In the genomic region with DNA sequence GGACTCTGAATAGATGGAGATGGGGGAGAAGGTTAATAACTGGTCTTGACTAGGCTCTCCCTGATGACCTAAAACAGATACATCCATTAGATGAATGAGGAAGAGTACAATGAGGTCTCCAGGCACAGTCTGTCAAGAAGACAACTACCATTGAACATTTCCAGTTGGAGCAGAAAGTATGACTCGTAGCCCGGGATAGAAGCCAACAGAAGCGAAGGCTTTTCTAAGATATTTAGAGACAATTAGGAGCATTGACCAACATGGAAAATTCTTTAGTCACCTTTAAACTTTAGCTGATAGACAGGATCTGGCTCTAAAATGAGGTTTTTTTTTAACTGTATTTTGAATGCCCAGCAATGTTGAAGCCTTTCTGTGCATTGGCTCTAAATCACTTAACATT, we compare ENCODE assay signal across 35 mouse cellular contexts. TPM values are rescaled to one million over a fixed set of nuclear protein-coding genes. Genes with fewer than 3 reads are reported as not detected.
DNase-seq lines count a peak whose midpoint lies in the region; ATAC-seq and TF ChIP-seq lines count a peak whose summit lies in the region.
"Had no signal": no experiment of that assay in that cellular context is flagged by ENCODE, and none has a peak within 500 bp of the region (broad histone marks: within the 10 kb centered on the region; RNA-seq: fewer than 3 reads in every experiment).

No protein-coding gene starts in this region.

- 80% methylated on average over 3 of the region's 3 CpGs for WGBS in heart, embryonic 11.5 days (ENCODE audit: insufficient replicate concordance)
- 79% methylated on average over 3 of the region's 3 CpGs for WGBS in lung, adult 2 months

- peak; percentile 24 for DNase-seq in adrenal gland, adult 2 months
- no peak for DNase-seq in adrenal gland, postnatal 4 days (ENCODE audit: low spot score in 2 of 2)
- DNase-seq in heart, adult 18-20 months: peak; percentile 11 to 21
- DNase-seq in lung, postnatal 14 days: peak; percentile 0
- DNase-seq in lung, adult 2 months: no peak
- DNase-seq in fibroblast of lung, adult 2 months (ENCODE audit: low read depth): peak; percentile 2
- no peak for DNase-seq in cerebellum, postnatal 10 days
- DNase-seq: cerebellum, adult 8-10 months; cerebellum, postnatal 36 days; gastrocnemius, postnatal 14 days; kidney, adult 11 months; kidney, postnatal 25 days; lung, postnatal 4 days; right cerebral cortex, adult 18-20 months; spleen, adult 18-20 months; thymus, postnatal 14 days had no signal

- no peak overlapping the region for H3K9ac ChIP-seq in heart, embryonic 11.5 days (ENCODE audit: low read depth, low read length)
- H3K9ac ChIP-seq: heart, embryonic 15.5 days; hindbrain, embryonic 15.5 days; kidney, embryonic 15.5 days; limb, embryonic 13.5 days; midbrain, embryonic 12.5 days; neural tube, embryonic 12.5 days had no signal

- no peak overlapping the region for H3K4me2 ChIP-seq in heart, embryonic 11.5 days
- H3K4me2 ChIP-seq: heart, embryonic 15.5 days; hindbrain, embryonic 15.5 days; kidney, embryonic 15.5 days; limb, embryonic 13.5 days; liver, embryonic 11.5 days; midbrain, embryonic 12.5 days; neural tube, embryonic 12.5 days had no signal

- no peak overlapping the region for H3K4me3 ChIP-seq in heart, embryonic 11.5 days (ENCODE audit: low read depth, low read length)
- no peak overlapping the region for H3K4me3 ChIP-seq in lung, adult 2 months (replicated peaks; ENCODE audit: extremely low read depth, low read depth, low read length)
- H3K4me3 ChIP-seq: heart, embryonic 15.5 days; hindbrain, embryonic 10.5 days; hindbrain, embryonic 15.5 days; kidney, embryonic 15.5 days; limb, embryonic 13.5 days; megakaryocyte, embryonic 14.5 days; midbrain, embryonic 12.5 days; myocyte; neural tube, embryonic 12.5 days had no signal

- no peak for ATAC-seq in heart, embryonic 11.5 days (replicated peaks; ENCODE audit: insufficient number of reproducible peaks, low FRiP score, low TSS enrichment)
- ATAC-seq: forebrain, embryonic 14.5 days; inflammation-experienced regulatory T-cells, adult 6 months had no signal

- no peaks in the 10 kb centered on the region for H3K9me3 ChIP-seq in heart, embryonic 11.5 days (replicated peaks; ENCODE audit: control insufficient read depth, low read length)
- H3K9me3 ChIP-seq: G1E; heart, embryonic 15.5 days; hindbrain, embryonic 10.5 days; hindbrain, embryonic 15.5 days; kidney, embryonic 15.5 days; limb, embryonic 13.5 days; megakaryocyte, embryonic 14.5 days; midbrain, embryonic 12.5 days; neural tube, embryonic 12.5 days had no signal

- no peaks in the 10 kb centered on the region for H3K4me1 ChIP-seq in heart, embryonic 11.5 days (ENCODE audit: control insufficient read depth, insufficient read depth, low read length)
- H3K4me1 ChIP-seq in lung, adult 2 months (ENCODE audit: control insufficient read depth, insufficient read depth, low read length): no peaks in the 10 kb centered on the region
- H3K4me1 ChIP-seq: heart, embryonic 15.5 days; hindbrain, embryonic 10.5 days; hindbrain, embryonic 15.5 days; kidney, embryonic 15.5 days; limb, embryonic 13.5 days; megakaryocyte, embryonic 14.5 days; midbrain, embryonic 12.5 days; neural tube, embryonic 12.5 days had no signal

- TF ChIP-seq CTCF in lung, adult 2 months (IDR thresholded peaks at IDR 0.05; ENCODE audit: insufficient read depth, low read length): no peak

- H3K27me3 ChIP-seq in heart, embryonic 11.5 days (ENCODE audit: control insufficient read depth, insufficient read depth, low read length): no peaks in the 10 kb centered on the region
- H3K27me3 ChIP-seq: heart, embryonic 15.5 days; neural tube, embryonic 12.5 days had no signal

- no peaks in the 10 kb centered on the region for H3K36me3 ChIP-seq in heart, embryonic 11.5 days (ENCODE audit: control insufficient read depth, insufficient read depth, low read length)
- H3K36me3 ChIP-seq: G1E; heart, embryonic 15.5 days; hindbrain, embryonic 10.5 days; hindbrain, embryonic 15.5 days; kidney, embryonic 15.5 days; limb, embryonic 13.5 days; midbrain, embryonic 12.5 days; neural tube, embryonic 12.5 days had no signal

- H3K27ac ChIP-seq in heart, embryonic 11.5 days (ENCODE audit: low read depth, low read length): no peak overlapping the region
- H3K27ac ChIP-seq: heart, embryonic 15.5 days; hindbrain, embryonic 10.5 days; hindbrain, embryonic 15.5 days; kidney, embryonic 15.5 days; limb, embryonic 13.5 days; midbrain, embryonic 12.5 days; neural tube, embryonic 12.5 days had no signal

- TF ChIP-seq POLR2A in lung, adult 2 months (IDR thresholded peaks at IDR 0.05; ENCODE audit: borderline replicate concordance, extremely low read depth, low read depth, low read length): no peak

RNA-seq across cellular contexts. Expression of a gene that starts 5.6 kb away (rescaled TPM):
- 1 to 10 TPM; 5.3 to 8.7 TPM for total RNA-seq in adrenal gland, adult 2 months (2021)
- 0.31 and 0.37 TPM in 2 replicates for polyA plus RNA-seq in adrenal gland, adult 2 months (2012; rRNA removed)
- total RNA-seq in adrenal gland, postnatal 4 days (2021): 10 to 100 TPM; 68.6 to 73.6 TPM
- 1 to 10 TPM; 1.1 to 1.5 TPM for total RNA-seq in heart, adult 18-20 months (2021)
- 0.11 TPM in 1 of 2 replicates, not detected in the other for polyA plus RNA-seq in heart, embryonic 11.5 days (2014; fragmentation: Nextera tagmentation; extraction: Ambion mirVana)
- 1.9 and 3.3 TPM in 2 replicates for polyA plus RNA-seq in lung, adult 2 months (2012; rRNA removed)
- total RNA-seq: granulocyte monocyte progenitor cell, adult 5-6 weeks had no signal
- polyA plus RNA-seq: embryonic facial prominence, embryonic 11.5 days; forebrain, embryonic 14.5 days; G1E; inflammation-experienced regulatory T-cells, adult 6 months; liver, embryonic 11.5 days; midbrain, embryonic 12.5 days; myocyte; neural tube, embryonic 12.5 days had no signal

RNA-seq across cellular contexts. Expression of a gene that starts 44.9 kb away (rescaled TPM):
- under 1 TPM in 1 of 2 experiments, not detected in 1; 0.24 TPM for total RNA-seq in adrenal gland, adult 2 months (2021)
- not detected in 2 replicates for polyA plus RNA-seq in adrenal gland, adult 2 months (2012; rRNA removed)
- total RNA-seq in adrenal gland, postnatal 4 days (2021): 10 to 100 TPM in 1 of 2 experiments, under 1 TPM in 1; 0.90 to 26.4 TPM
- not detected for total RNA-seq in heart, adult 18-20 months (2021)
- polyA plus RNA-seq in heart, embryonic 11.5 days (2014; fragmentation: Nextera tagmentation; extraction: Ambion mirVana): 0.13 and 0.28 TPM in 2 replicates
- not detected in 2 replicates for polyA plus RNA-seq in lung, adult 2 months (2012; rRNA removed)
- total RNA-seq: gastrocnemius, postnatal 14 days; granulocyte monocyte progenitor cell, adult 5-6 weeks; layer of hippocampus, postnatal 10 days; left cerebral cortex, postnatal 36 days; midbrain, postnatal 0 days had no signal
- polyA plus RNA-seq: embryonic facial prominence, embryonic 11.5 days; heart, embryonic 15.5 days; inflammation-experienced regulatory T-cells, adult 6 months; midbrain, embryonic 12.5 days; myocyte had no signal

RNA-seq across cellular contexts. Expression of a gene that starts 57.2 kb away (rescaled TPM):
- total RNA-seq in adrenal gland, adult 2 months (2021): 1 to 10 TPM; 5.4 to 7.3 TPM
- 5.7 and 6.1 TPM in 2 replicates for polyA plus RNA-seq in adrenal gland, adult 2 months (2012; rRNA removed)
- total RNA-seq in adrenal gland, postnatal 4 days (2021): 10 to 100 TPM in 1 of 2 experiments, 1 to 10 TPM in 1; 9.9 to 12.2 TPM
- total RNA-seq in heart, adult 18-20 months (2021): 1 to 10 TPM; 3.6 to 4.2 TPM
- polyA plus RNA-seq in heart, embryonic 11.5 days (2014; fragmentation: Nextera tagmentation; extraction: Ambion mirVana): 19.5 and 20.9 TPM in 2 replicates
- 5.3 and 5.7 TPM in 2 replicates for polyA plus RNA-seq in lung, adult 2 months (2012; rRNA removed)

Comparison
In these comparisons a context has a peak if more than half of its experiments do, and no peak if none do; other contexts are left out.
1. DNase-seq: peak in adrenal gland, adult 2 months (single experiment), heart, adult 18-20 months (2 of 2), lung, postnatal 14 days (single experiment) and fibroblast of lung, adult 2 months (single experiment); none in adrenal gland, postnatal 4 days (0 of 2), lung, adult 2 months (single experiment) and cerebellum, postnatal 10 days (0 of 2).
2. RNA of a gene that starts 5.6 kb away (total RNA-seq): 68.6 to 73.6 TPM in adrenal gland, postnatal 4 days; 5.3 to 8.7 TPM in adrenal gland, adult 2 months and 1.1 to 1.5 TPM in heart, adult 18-20 months; every median in the first group is over 4 times any median in the second.